Mouse (Mus musculus): ENCODE measurements around the gene Nnat. TPM values are rescaled to one million over a fixed set of nuclear protein-coding genes. Genes with fewer than 3 reads are reported as not detected.

Nnat gene
- polyA plus RNA-seq, 1 experiment from 2014 or later, result 7,174 TPM

DNA sequence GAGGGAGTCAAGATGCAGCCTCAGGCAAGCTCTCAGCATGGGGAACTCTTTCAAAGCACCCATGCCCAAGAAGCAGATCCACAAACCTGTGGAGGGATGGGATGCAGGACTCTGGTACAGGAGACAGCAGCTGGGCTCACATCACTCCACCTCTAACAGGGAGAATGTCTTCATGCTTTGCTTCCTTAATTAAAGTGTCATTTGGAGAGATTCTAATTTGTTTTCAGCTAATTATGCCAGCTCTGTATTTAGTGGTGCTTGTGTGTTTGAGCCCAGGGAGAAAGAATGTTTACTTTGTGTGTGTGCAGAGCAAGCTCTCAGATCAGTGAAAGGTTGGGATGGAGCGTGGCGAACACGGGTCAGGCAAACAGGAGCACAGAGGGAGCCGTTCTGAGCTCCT is 17.5 kb upstream of the Nnat start:
- H3K9ac ChIP-seq (replicated peaks; ENCODE audit: low read depth, low read length), result no peak overlapping the region
- no peak for ATAC-seq

GRCm38 (mm10) chr2:157544333-157544888 is 15.5 kb upstream of the Nnat start:
- Histone ChIP-seq H3K9me3 (ENCODE audit: control insufficient read depth, low read length) (no peaks in the 10 kb centered on the region), H3K27me3 (replicated peaks; ENCODE audit: control insufficient read depth, insufficient read depth, low read length) (no peaks in the 10 kb centered on the region), H3K4me1 (replicated peaks; ENCODE audit: control insufficient read depth, insufficient read depth, low read length) (peaks cover 61% of the 10 kb centered on the region), H3K36me3 (ENCODE audit: control insufficient read depth, insufficient read depth) (no peaks in the 10 kb centered on the region), H3K9ac (replicated peaks; ENCODE audit: low read depth, low read length) (no peak overlapping the region), H3K27ac (ENCODE audit: low read length) (0 out of 2 replicates have a peak overlapping the region, but pooled peaks have one; percentile 48), H3K4me2 (ENCODE audit: low read length) (no peak overlapping the region), H3K4me3 (replicated peaks; ENCODE audit: low read length) (no peak overlapping the region)
- peak; percentile 35; the same call in 1 of the 2 replicates for ATAC-seq
- WGBS, result 19% methylated on average over 9 of the region's 9 CpGs

More for the DNA sequence above, 17.5 kb upstream of the Nnat start:
- H3K4me2 ChIP-seq (ENCODE audit: low read length), result no peak overlapping the region
- no peaks in the 10 kb centered on the region for H3K9me3 ChIP-seq (ENCODE audit: control insufficient read depth, low read length)
- H3K27me3 ChIP-seq (replicated peaks; ENCODE audit: control insufficient read depth, insufficient read depth, low read length), result no peaks in the 10 kb centered on the region
- peak overlapping the region; percentile 71; the same call in 1 of the 2 replicates for H3K27ac ChIP-seq (ENCODE audit: low read length)
- no peak overlapping the region for H3K4me3 ChIP-seq (replicated peaks; ENCODE audit: low read length)
- peaks cover 66% of the 10 kb centered on the region for H3K4me1 ChIP-seq (replicated peaks; ENCODE audit: control insufficient read depth, insufficient read depth, low read length)
- no peaks in the 10 kb centered on the region for H3K36me3 ChIP-seq (ENCODE audit: control insufficient read depth, insufficient read depth)
- 25% methylated on average over 4 of the region's 4 CpGs for WGBS

GRCm38 (mm10) chr2:157546686-157547085 is 13.2 kb upstream of the Nnat start:
- H3K9me3 ChIP-seq (ENCODE audit: control insufficient read depth, low read length), result no peaks in the 10 kb centered on the region
- H3K27me3 ChIP-seq (replicated peaks; ENCODE audit: control insufficient read depth, insufficient read depth, low read length), result no peaks in the 10 kb centered on the region
- ATAC-seq, result no peak
- no peak overlapping the region for H3K4me2 ChIP-seq (ENCODE audit: low read length)
- no peak overlapping the region for H3K4me3 ChIP-seq (replicated peaks; ENCODE audit: low read length)
- H3K36me3 ChIP-seq (ENCODE audit: control insufficient read depth, insufficient read depth), result no peaks in the 10 kb centered on the region
- H3K4me1 ChIP-seq (replicated peaks; ENCODE audit: control insufficient read depth, insufficient read depth, low read length), result peaks cover 38% of the 10 kb centered on the region
- no peak overlapping the region for H3K9ac ChIP-seq (replicated peaks; ENCODE audit: low read depth, low read length)
- H3K27ac ChIP-seq (ENCODE audit: low read length), result peak overlapping the region; percentile 35; the same call in 1 of the 2 replicates

DNA sequence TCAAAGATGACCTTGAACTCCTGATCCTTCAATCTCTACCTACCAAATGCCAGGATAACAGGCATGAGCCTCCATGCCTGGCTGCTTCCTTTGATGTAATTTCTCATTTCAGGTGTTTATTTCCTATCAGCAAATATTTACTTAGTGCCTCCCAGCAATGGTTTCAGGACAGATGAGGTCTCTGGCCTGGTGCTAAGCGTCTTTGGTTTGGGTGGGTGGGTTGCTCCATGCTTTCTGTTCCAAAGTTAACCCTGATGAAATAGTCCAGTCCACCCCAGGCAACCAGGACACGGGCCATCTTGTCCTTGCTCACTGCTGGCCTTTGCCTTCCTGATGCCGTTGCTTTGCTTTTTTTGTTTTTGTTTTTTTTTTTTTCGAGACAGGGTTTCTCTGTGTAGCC is 9.6 kb upstream of the Nnat start:
- no peak overlapping the region for H3K27ac ChIP-seq (ENCODE audit: low read length)
- no peak overlapping the region for H3K4me2 ChIP-seq (ENCODE audit: low read length)
- WGBS, result 88% methylated on average over 4 of the region's 4 CpGs
- no peak for ATAC-seq
- H3K4me3 ChIP-seq (replicated peaks; ENCODE audit: low read length), result no peak overlapping the region
- H3K27me3 ChIP-seq (replicated peaks; ENCODE audit: control insufficient read depth, insufficient read depth, low read length), result no peaks in the 10 kb centered on the region
- no peaks in the 10 kb centered on the region for H3K36me3 ChIP-seq (ENCODE audit: control insufficient read depth, insufficient read depth)
- peaks cover 22% of the 10 kb centered on the region for H3K4me1 ChIP-seq (replicated peaks; ENCODE audit: control insufficient read depth, insufficient read depth, low read length)
- no peaks in the 10 kb centered on the region for H3K9me3 ChIP-seq (ENCODE audit: control insufficient read depth, low read length)
- no peak overlapping the region for H3K9ac ChIP-seq (replicated peaks; ENCODE audit: low read depth, low read length)

DNA sequence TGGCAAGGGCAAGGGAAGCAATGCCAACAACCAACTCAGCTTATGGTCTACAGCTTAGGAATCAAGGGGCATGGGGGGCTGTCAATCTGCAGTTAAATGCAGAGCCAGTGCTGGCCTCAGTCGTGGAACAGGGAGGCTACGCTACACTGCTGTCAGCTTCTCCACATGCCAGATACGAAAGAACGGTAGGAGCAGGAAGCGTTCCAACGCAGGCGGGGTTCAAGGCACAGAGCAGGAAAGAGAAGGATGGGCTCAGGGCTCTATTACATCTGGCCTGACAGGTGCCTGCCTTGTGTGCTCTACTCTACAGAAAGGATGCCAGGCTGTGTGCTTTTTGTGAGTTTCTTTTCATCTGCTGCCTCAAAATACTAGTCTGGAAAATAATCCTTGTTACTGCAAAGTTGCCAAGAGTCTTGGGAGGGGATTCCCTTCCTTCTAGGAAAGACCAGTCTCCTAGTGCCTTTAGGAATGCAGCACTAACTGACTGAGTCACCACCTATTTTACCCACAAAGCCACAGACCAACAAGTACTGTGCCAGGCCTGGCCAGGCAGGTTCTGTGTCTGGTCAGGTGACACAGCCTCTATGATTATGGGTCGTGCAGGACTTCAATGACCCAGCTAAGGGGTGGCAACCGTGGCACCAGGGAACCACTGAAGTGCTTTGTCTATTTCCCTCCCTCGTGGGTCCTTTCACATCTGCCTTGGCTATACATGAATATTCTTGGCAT is 7.6 kb upstream of the Nnat start:
- Histone ChIP-seq H3K27me3 (replicated peaks; ENCODE audit: control insufficient read depth, insufficient read depth, low read length) (no peaks in the 10 kb centered on the region), H3K36me3 (ENCODE audit: control insufficient read depth, insufficient read depth) (peaks cover 7% of the 10 kb centered on the region), H3K4me1 (replicated peaks; ENCODE audit: control insufficient read depth, insufficient read depth, low read length) (peaks cover 14% of the 10 kb centered on the region), H3K9me3 (ENCODE audit: control insufficient read depth, low read length) (peaks cover under 1% of the 10 kb centered on the region; the same call in 1 of the 2 replicates), H3K4me2 (ENCODE audit: low read length) (no peak overlapping the region), H3K9ac (replicated peaks; ENCODE audit: low read depth, low read length) (0 out of 2 replicates have a peak overlapping the region, but pooled peaks have one; percentile 27), H3K4me3 (replicated peaks; ENCODE audit: low read length) (no peak overlapping the region), H3K27ac (ENCODE audit: low read length) (no peak overlapping the region)
- WGBS, result 70% methylated on average over 10 of the region's 10 CpGs
- ATAC-seq, result peak; percentile 20; the same call in 1 of the 2 replicates

DNA sequence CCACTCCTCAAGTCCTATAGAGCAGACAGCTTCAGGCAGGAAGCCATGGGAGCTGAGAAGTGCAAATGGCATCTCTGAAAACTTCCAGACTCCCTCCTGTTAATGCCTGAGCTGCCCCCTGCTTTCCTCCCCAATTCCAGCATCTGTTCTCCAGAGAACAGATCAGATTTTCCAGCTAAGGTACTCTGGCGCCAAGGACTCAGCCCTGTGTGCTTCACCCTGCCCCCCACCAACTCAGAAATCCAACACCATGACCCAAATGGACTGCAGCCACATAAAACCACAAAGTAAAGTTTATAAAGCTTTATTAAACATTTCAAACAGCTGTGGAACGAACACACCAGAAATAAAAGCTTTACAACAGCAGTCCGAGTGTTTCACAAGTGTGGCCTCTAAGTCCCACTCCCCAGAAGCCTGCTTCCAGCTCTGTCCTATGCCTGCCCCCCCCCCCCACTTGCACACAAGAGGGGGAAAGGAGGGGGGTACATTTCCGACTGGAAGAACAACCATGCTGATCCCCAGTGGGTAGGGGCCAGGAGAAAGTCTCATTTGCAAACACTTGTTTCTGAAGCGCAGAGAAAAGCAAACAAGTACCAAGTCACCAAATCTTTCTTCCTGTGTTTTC is 3.7 kb upstream of the Nnat start:
- 76% methylated on average over 5 of the region's 5 CpGs for WGBS
- Histone ChIP-seq H3K27ac (ENCODE audit: low read length) (no peak overlapping the region), H3K27me3 (replicated peaks; ENCODE audit: control insufficient read depth, insufficient read depth, low read length) (no peaks in the 10 kb centered on the region), H3K4me3 (replicated peaks; ENCODE audit: low read length) (no peak overlapping the region), H3K4me2 (ENCODE audit: low read length) (no peak overlapping the region), H3K9ac (replicated peaks; ENCODE audit: low read depth, low read length) (no peak overlapping the region), H3K36me3 (ENCODE audit: control insufficient read depth, insufficient read depth) (peaks cover 20% of the 10 kb centered on the region), H3K9me3 (ENCODE audit: control insufficient read depth, low read length) (peaks cover 17% of the 10 kb centered on the region), H3K4me1 (replicated peaks; ENCODE audit: control insufficient read depth, insufficient read depth, low read length) (peaks cover 24% of the 10 kb centered on the region)
- no peak for ATAC-seq

- no peak overlapping the region for H3K9ac ChIP-seq (replicated peaks; ENCODE audit: low read depth, low read length)
- no peak overlapping the region for H3K27ac ChIP-seq (ENCODE audit: low read length)
- peaks cover 15% of the 10 kb centered on the region for H3K4me1 ChIP-seq (replicated peaks; ENCODE audit: control insufficient read depth, insufficient read depth, low read length)
- no peaks in the 10 kb centered on the region for H3K27me3 ChIP-seq (replicated peaks; ENCODE audit: control insufficient read depth, insufficient read depth, low read length)
- ATAC-seq, result no peak
- WGBS, result 74% methylated on average over 9 of the region's 9 CpGs
- no peak overlapping the region for H3K4me2 ChIP-seq (ENCODE audit: low read length)
- peaks cover 25% of the 10 kb centered on the region for H3K9me3 ChIP-seq (ENCODE audit: control insufficient read depth, low read length)
- no peak overlapping the region for H3K4me3 ChIP-seq (replicated peaks; ENCODE audit: low read length)
- peaks cover 33% of the 10 kb centered on the region for H3K36me3 ChIP-seq (ENCODE audit: control insufficient read depth, insufficient read depth)
Measured at GRCm38 (mm10) chr2:157558051-157558450, 1.8 kb upstream of the Nnat start.

DNA sequence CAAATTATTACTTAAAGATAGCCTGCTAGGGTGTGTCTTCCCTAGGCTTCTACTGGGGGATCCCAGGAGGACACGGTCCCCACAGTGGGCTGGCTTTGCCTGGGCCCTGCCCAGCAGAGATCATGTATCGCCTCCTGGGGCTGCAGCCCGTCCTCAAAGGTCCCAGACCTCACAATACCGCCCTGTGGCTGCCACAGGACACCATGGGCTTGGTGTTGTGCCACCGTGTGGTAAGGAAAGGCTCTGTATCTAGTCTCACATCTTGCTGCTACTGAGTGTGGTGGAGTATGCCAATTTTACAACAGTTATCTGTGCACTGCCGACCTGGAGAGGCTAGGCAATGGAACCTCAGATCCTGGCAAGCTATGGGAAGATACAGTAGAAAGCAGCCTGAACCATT is 1.4 kb upstream of the Nnat start:
- Histone ChIP-seq H3K9ac (replicated peaks; ENCODE audit: low read depth, low read length) (no peak overlapping the region), H3K4me1 (replicated peaks; ENCODE audit: control insufficient read depth, insufficient read depth, low read length) (peaks cover 16% of the 10 kb centered on the region), H3K9me3 (ENCODE audit: control insufficient read depth, low read length) (peaks cover 25% of the 10 kb centered on the region), H3K27ac (ENCODE audit: low read length) (0 out of 2 replicates have a peak overlapping the region, but pooled peaks have one; percentile 36), H3K36me3 (ENCODE audit: control insufficient read depth, insufficient read depth) (peaks cover 33% of the 10 kb centered on the region), H3K4me2 (ENCODE audit: low read length) (no peak overlapping the region), H3K4me3 (replicated peaks; ENCODE audit: low read length) (no peak overlapping the region), H3K27me3 (replicated peaks; ENCODE audit: control insufficient read depth, insufficient read depth, low read length) (no peaks in the 10 kb centered on the region)
- 40% methylated on average over 6 of the region's 6 CpGs for WGBS
- no peak for ATAC-seq

- WGBS, result 52% methylated on average over 19 of the region's 19 CpGs
- peak overlapping the region; percentile 59 for H3K4me2 ChIP-seq (ENCODE audit: low read length)
- H3K4me3 ChIP-seq (replicated peaks; ENCODE audit: low read length), result peak overlapping the region; percentile 65
- no peak for ATAC-seq
- H3K9me3 ChIP-seq (ENCODE audit: control insufficient read depth, low read length), result peaks cover 25% of the 10 kb centered on the region
- H3K27ac ChIP-seq (ENCODE audit: low read length), result peak overlapping the region; percentile 71
- peaks cover 33% of the 10 kb centered on the region for H3K36me3 ChIP-seq (ENCODE audit: control insufficient read depth, insufficient read depth)
- H3K27me3 ChIP-seq (replicated peaks; ENCODE audit: control insufficient read depth, insufficient read depth, low read length), result no peaks in the 10 kb centered on the region
- peak overlapping the region; percentile 28 for H3K9ac ChIP-seq (replicated peaks; ENCODE audit: low read depth, low read length)
- peaks cover 22% of the 10 kb centered on the region for H3K4me1 ChIP-seq (replicated peaks; ENCODE audit: control insufficient read depth, insufficient read depth, low read length)
Measured at GRCm38 (mm10) chr2:157559440-157559839, 438 bp upstream of the Nnat start.
